Mouse (Mus musculus): ENCODE measurements at regions not wholly inside any gene's neighbourhood (a gene's known extent, or its start where the extent isn't known, plus 50 kb on each side); places are given as distances from the start of the nearest gene placed in this dataset.

GRCm38 (mm10) chr3:140876201-140876895 is 335.8 kb downstream of the Pdha2 start:
- no peak for ATAC-seq (replicated peaks; ENCODE audit: poor library complexity, severe bottlenecking)

DNA sequence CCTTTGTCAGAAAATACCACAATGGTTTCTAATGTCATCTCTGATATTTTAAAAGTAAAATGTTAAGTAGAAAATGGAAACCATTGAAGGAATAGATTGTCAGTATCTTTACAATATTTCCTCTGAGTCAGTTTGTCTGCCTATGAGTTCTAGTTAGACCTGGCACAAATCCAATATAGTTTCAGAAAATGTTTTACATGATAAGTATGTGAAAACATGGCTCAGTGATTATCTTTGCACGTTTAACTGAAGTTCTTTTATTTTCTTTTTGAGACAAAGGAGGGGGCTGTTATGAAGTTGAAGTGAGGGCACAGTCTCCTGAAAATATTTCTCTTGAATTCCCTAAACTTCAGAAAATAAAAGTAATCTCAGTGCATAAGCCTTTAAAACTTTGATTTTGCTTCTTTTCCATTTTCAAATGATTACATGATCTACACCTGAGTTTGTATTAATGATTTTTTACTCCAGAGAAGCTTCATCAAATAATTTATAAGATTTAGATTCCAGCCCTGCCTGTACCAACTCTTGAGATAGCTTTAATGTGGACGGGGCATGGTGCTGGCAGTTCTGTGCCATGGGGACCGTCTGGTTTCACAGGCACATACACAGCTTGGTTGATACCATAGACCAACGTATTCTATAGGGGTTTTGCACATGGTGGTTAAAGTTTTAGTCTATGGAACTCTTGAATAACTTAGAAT is 336.5 kb downstream of the Pdha2 start:
- no peak for ATAC-seq (replicated peaks; ENCODE audit: poor library complexity, severe bottlenecking)

DNA sequence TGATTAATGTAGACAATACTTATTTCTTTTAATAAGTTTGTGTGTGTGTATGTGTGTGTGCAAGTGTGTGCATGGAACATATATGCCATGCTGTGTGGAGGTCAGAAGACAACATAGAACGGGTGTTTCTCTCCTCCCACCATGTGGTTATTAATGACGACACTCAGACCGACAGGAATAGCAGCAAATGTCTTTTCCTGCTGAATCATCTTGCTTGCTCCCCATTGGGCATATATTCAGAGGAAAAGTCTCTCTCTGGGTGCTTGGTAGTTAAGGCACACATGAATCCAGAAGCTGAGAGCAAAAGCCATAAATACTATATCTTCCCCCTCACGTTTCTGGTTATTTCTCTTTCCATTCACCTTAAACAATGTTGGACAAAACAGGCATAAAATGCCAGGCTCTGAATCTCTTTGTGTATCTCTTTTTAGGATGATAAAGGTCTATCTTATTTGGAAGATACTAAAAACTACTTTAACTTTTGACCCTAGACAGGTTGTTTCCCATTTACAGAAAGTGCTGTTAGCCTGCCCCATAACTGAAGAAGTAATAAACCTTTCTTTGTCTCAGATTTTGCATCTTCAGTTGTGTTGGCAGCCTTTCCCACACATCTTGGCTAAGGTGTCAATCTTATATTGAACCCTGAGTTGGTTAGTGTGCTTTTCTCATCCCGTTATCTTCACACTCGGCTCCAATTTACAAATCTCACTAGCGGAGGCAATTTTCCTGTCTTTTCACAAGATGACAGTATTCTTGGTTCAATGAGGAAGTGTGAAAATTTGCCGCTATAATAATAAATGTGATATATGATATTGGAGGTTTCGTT is 337.9 kb downstream of the Pdha2 start:
- no peak for ATAC-seq (replicated peaks; ENCODE audit: poor library complexity, severe bottlenecking)

GRCm38 (mm10) chr3:140872511-140872910 is 339.6 kb downstream of the Pdha2 start:
- ATAC-seq (replicated peaks; ENCODE audit: poor library complexity, severe bottlenecking), result no peak

GRCm38 (mm10) chr3:140871261-140871660 is 340.9 kb downstream of the Pdha2 start:
- no peak for ATAC-seq (replicated peaks; ENCODE audit: poor library complexity, severe bottlenecking)

DNA sequence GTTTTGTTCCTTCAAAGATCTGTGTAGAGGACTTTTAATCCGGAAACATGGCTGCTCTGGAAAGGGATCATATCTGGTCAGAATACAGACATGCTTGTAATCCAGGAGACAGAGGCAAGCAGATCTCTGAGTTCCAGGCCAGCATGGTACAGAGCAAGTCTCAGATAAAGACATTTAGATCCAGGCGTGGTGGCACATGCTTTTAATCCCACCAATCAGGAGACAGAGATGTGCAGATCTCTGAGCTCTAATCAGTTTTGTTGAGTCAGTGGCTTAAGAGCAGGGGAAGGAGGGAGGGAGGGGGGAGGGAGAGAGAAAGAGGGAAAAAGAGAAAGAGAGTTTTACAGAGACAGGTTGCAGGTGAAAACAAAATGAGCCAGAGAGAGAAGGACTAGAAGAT is 372.0 kb downstream of the Pdha2 start:
- ATAC-seq (replicated peaks; ENCODE audit: poor library complexity, severe bottlenecking), result no peak

DNA sequence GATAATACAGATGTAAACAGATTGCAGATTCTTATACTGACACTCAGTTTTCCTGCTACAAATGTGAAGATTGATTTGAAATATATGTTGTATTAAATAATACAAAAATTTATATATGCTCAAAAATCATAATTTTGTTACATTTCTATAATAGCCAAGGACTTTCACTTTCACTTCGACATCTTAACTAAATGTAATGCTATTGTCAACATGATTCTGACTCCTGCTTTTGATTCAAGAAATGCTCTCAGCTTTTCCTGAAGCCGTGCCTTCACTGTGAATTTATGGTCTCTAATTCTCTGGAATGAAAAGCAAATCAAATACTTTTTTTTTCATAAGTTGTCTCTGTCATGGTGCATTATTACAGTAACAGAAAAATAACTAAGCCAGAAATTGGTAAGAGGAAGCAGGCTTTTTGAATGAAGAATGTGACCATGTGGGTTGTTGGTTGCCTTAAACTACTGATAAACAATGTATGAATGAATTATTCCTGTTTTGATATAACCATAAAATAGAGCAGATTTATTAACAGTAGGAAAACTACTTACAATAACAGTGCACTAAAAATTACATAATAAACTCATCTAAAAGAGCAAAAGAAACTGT is 374.1 kb downstream of the Pdha2 start:
- no peak; the same call in 1 of the 2 replicates for ATAC-seq (replicated peaks; ENCODE audit: poor library complexity, severe bottlenecking)

DNA sequence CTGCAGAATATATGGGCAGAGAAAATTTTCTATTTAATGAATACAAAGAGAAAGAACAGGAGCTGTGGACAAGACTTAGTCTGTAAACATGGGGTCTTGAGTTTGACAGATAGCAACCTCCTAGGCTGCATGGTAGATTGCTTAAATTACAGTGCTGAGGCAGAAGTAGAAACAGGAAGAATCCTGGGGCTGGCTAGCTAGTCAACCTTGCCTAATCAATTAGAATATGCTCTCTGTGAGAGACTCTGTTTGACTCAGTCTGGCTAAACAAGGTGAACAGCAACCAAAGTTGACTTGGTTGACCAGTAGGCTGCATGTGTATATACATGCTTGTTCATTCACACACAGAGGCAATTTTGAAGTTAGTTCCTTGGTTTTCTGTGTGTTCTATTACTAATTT is 390.9 kb downstream of the Pdha2 start:
- ATAC-seq (replicated peaks; ENCODE audit: poor library complexity, severe bottlenecking), result no peak

GRCm38 (mm10) chr3:140805586-140805985 is 406.6 kb downstream of the Pdha2 start:
- ATAC-seq (replicated peaks; ENCODE audit: poor library complexity, severe bottlenecking), result no peak

DNA sequence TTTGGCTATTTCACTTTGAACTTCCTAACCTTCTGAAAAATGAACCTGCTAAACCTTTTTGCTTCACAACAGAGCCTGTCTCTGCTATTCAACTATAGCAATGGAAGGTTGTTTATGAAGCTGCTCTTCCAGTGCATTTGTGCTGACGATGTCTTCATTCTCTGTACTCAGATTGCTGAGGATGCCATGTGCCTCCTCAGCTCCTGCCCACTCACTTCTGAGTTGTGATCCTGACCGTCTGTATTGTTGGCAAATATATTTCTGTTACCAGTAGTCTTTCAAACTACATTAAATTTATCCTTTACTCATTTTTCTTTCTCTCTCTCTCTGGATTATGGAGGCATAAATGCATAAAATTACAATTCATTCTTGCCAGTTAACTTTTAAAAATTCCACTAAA is 419.2 kb downstream of the Pdha2 start:
- no peak for ATAC-seq (replicated peaks; ENCODE audit: poor library complexity, severe bottlenecking)

- no peak for ATAC-seq (replicated peaks; ENCODE audit: poor library complexity, severe bottlenecking)
Observed at GRCm38 (mm10) chr3:140785700-140786099, 426.5 kb downstream of the Pdha2 start.

- ATAC-seq (replicated peaks; ENCODE audit: poor library complexity, severe bottlenecking), result no peak
Observed at GRCm38 (mm10) chr3:140760051-140760450, 452.1 kb downstream of the Pdha2 start.

DNA sequence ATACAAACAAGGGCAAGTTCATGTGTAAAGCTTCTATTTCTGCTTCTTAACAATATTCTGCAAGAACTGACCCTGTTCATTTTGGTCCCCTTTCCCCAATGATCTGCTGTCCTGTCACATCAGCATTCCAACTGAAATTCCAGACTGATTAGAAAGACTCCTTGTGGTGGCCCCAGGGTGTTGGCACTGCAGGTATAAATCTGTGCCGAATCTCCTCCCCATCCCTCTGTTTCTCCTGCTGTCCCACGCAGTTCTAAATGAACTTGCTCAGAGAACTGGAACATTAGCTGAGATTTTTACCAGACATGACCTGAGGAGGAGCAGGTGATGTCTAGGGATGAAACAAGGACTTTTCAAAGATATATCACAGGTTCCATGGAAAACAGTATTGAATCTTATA is 467.7 kb downstream of the Pdha2 start:
- ATAC-seq (replicated peaks; ENCODE audit: poor library complexity, severe bottlenecking), result no peak

DNA sequence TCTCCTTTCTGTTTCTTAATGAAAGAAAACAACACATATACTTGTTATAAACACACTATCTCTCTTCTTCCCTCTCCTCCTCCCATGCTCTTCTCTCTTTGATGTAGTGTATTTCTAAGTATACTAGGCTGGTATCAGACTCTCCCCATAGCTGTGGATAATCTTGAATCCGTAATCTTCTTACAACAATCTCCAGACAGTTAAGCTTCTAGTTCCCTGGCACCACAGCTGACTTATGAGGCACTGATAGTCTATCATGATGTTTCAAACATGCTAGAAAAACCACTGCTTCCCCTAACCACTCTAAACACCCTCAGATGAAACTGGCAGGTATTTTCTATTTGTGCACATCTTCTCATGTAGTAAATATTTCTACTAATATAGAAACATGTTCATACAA is 471.7 kb downstream of the Pdha2 start:
- ATAC-seq (replicated peaks; ENCODE audit: poor library complexity, severe bottlenecking), result no peak

DNA sequence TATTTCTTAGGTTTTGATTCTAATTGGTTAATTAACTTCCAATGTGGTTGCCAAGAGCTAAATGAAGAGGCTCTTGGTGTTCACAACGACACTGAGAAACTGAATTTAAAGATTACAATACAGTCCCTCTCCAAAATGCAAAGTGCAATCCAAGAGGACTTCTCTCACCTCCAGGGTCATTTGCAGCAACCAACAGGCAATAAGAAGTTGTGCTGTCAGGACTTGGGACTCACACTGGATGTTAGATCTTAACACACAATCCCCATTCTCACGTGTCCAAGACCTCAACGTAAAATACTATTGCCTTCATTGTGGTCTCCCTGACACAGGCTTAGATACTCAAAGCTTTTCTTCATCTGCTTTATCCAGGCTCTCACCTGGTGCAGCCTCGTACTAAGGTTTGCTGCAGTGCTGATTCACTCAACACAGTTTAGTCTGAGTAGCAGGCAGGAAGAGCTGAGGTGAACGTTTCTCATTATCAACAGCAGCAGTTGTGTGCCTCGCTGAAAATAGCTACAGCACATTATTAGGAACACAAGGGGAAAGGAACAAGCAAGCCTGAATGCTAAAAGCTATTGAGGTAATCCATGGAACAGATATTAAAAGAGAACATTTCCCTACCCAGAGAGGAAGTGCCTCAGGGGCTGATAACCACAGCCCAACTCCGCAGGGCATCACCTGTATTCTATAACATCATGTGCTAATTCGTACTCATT is 473.3 kb downstream of the Pdha2 start:
- ATAC-seq (replicated peaks; ENCODE audit: poor library complexity, severe bottlenecking), result no peak

GRCm38 (mm10) chr3:140716896-140717295 is 495.3 kb downstream of the Pdha2 start:
- no peak for ATAC-seq (replicated peaks; ENCODE audit: poor library complexity, severe bottlenecking)

- no peak for ATAC-seq (replicated peaks; ENCODE audit: poor library complexity, severe bottlenecking)
Observed at GRCm38 (mm10) chr3:140707591-140708131, 504.5 kb downstream of the Pdha2 start.

- no peak for ATAC-seq (replicated peaks; ENCODE audit: poor library complexity, severe bottlenecking)
Observed at GRCm38 (mm10) chr3:140706725-140707124, 505.4 kb downstream of the Pdha2 start.

- ATAC-seq (replicated peaks; ENCODE audit: poor library complexity, severe bottlenecking), result no peak
Observed at GRCm38 (mm10) chr3:140705536-140705935, 506.6 kb downstream of the Pdha2 start.

- peak; percentile 27; the same call in 1 of the 2 replicates for ATAC-seq (replicated peaks; ENCODE audit: poor library complexity, severe bottlenecking)
Observed at GRCm38 (mm10) chr3:140702929-140703328, 509.2 kb downstream of the Pdha2 start.

Measured in granulocyte monocyte progenitor cell, adult 5-6 weeks (primary cell).